Mouse (Mus musculus): ENCODE results near the gene Vmn1r191. TPM values are rescaled to one million over a fixed set of nuclear protein-coding genes. Genes with fewer than 3 reads are reported as not detected.
"Not testable (repeated sequence)": the region's sequence is repeated elsewhere in the genome, so short reads cannot be mapped to it uniquely, and the experiment has no call there.

Gene Vmn1r191
- not detected in 2 replicates for polyA plus RNA-seq (2014; fragmentation: Nextera tagmentation; extraction: Ambion mirVana)

- DNase-seq (ENCODE audit: low spot score) (no peak), ATAC-seq (no peak)
- Histone ChIP-seq H3K9me3 (replicated peaks; ENCODE audit: control insufficient read depth, low read length) (no peaks in the 10 kb centered on the region), H3K4me1 (ENCODE audit: control insufficient read depth, insufficient read depth, low read length) (no peaks in the 10 kb centered on the region), H3K27me3 (replicated peaks; ENCODE audit: control insufficient read depth, insufficient read depth, low read length) (no peaks in the 10 kb centered on the region), H3K4me2 (ENCODE audit: low read length) (no peak within 1 kb of the TSS), H3K4me3 (ENCODE audit: low read depth, low read length) (no peak within 1 kb of the TSS), H3K27ac (ENCODE audit: low read depth, low read length) (no peak within 1 kb of the TSS), H3K9ac (ENCODE audit: low read length) (no peak within 1 kb of the TSS), H3K36me3 (ENCODE audit: control insufficient read depth, insufficient read depth, low read length) (no peaks in the 10 kb centered on the region)
- 88% methylated on average over 1 of the region's 1 CpGs for WGBS
These were observed at the start of gene Vmn1r191 for GRCm38 (mm10) chr13:22183869-22184268. Gene Vmn1r191, minus strand, starts transcription at chr13:22183969.

GRCm38 (mm10) chr13:22223060-22223459, 39.3 kb upstream of the Vmn1r191 start, which contains the start of gene Vmn1r193:
Gene Vmn1r193, minus strand, starts transcription at chr13:22223160.
- not testable (repeated sequence) for H3K27ac ChIP-seq (ENCODE audit: low read depth, low read length); H3K4me3 ChIP-seq (ENCODE audit: low read depth, low read length); H3K4me1 ChIP-seq (ENCODE audit: control insufficient read depth, insufficient read depth, low read length); DNase-seq (ENCODE audit: low spot score); H3K4me2 ChIP-seq (ENCODE audit: low read length); H3K9ac ChIP-seq (ENCODE audit: low read length); ATAC-seq; H3K27me3 ChIP-seq (replicated peaks; ENCODE audit: control insufficient read depth, insufficient read depth, low read length); H3K9me3 ChIP-seq (replicated peaks; ENCODE audit: control insufficient read depth, low read length); H3K36me3 ChIP-seq (ENCODE audit: control insufficient read depth, insufficient read depth, low read length)
- 83% methylated on average over 1 of the region's 1 CpGs for WGBS

- 68% methylated on average over 3 of the region's 3 CpGs for WGBS
These were observed 9.0 kb upstream of the Vmn1r191 start for GRCm38 (mm10) chr13:22192756-22193155.

DNA sequence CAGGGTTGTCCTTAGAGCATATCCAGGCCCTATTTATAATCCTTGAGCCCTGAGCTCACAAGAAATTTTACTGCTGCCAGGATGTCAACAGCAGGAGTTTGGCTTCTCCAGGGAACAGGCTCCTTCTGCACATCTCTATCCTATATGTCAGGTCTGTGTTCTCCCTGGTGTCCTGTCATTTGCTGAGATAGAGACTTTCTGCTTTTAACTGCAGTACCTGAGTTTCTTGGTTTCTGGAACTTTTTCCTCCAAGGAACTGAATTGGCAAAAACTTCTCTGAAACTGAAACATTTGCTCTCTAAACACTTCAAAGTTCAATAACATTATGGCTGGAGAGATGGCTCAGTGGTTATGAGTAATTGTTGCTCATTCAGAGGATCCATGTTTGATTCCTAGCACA, 7.3 kb upstream of the Vmn1r191 start, which contains the start of gene Vmn1r192:
Vmn1r192 (minus strand) TSS at position 101 of the 400 bp plus-strand sequence.
- H3K27me3 ChIP-seq (replicated peaks; ENCODE audit: control insufficient read depth, insufficient read depth, low read length) = no peaks in the 10 kb centered on the region
- H3K36me3 ChIP-seq (ENCODE audit: control insufficient read depth, insufficient read depth, low read length) = no peaks in the 10 kb centered on the region
- H3K4me1 ChIP-seq (ENCODE audit: control insufficient read depth, insufficient read depth, low read length) = no peaks in the 10 kb centered on the region
- ATAC-seq (no peak), DNase-seq (ENCODE audit: low spot score) (no peak)
- H3K9me3 ChIP-seq (replicated peaks; ENCODE audit: control insufficient read depth, low read length) = no peaks in the 10 kb centered on the region
- H3K4me3 ChIP-seq (ENCODE audit: low read depth, low read length) = no peak within 1 kb of the TSS
- H3K27ac ChIP-seq (ENCODE audit: low read depth, low read length) = no peak within 1 kb of the TSS
- H3K4me2 ChIP-seq (ENCODE audit: low read length) = no peak within 1 kb of the TSS
- H3K9ac ChIP-seq (ENCODE audit: low read length) = no peak within 1 kb of the TSS

More at GRCm38 (mm10) chr13:22192756-22193155, 9.0 kb upstream of the Vmn1r191 start:
- H3K27me3 ChIP-seq (replicated peaks; ENCODE audit: control insufficient read depth, insufficient read depth, low read length); H3K9ac ChIP-seq (ENCODE audit: low read length); H3K4me3 ChIP-seq (ENCODE audit: low read depth, low read length); H3K4me1 ChIP-seq (ENCODE audit: control insufficient read depth, insufficient read depth, low read length); ATAC-seq; H3K27ac ChIP-seq (ENCODE audit: low read depth, low read length); H3K36me3 ChIP-seq (ENCODE audit: control insufficient read depth, insufficient read depth, low read length); DNase-seq (ENCODE audit: low spot score); H3K9me3 ChIP-seq (replicated peaks; ENCODE audit: control insufficient read depth, low read length); H3K4me2 ChIP-seq (ENCODE audit: low read length): not testable (repeated sequence)

DNA sequence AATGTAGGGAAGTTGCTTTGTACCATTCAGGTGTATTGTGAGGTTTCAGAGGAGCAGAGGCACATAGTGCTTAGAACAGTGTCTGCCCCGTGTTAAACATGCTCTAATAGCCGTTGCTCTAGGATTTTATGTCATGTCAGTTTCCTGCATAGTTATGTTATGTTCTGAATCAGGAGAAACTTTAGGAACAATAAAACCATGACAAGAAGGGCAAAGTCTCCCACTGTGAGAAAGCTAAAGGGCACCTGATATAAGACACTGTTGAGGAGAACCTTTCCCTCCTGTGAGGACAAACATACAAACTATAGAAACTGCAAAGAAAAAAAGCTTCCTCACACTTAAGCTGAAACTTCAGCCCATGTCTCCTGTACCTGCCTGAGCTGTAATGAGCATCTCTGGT, 6.6 kb upstream of the Vmn1r191 start:
- Histone ChIP-seq H3K4me2 (ENCODE audit: low read length) (no peak overlapping the region), H3K4me3 (ENCODE audit: low read depth, low read length) (no peak overlapping the region), H3K27me3 (replicated peaks; ENCODE audit: control insufficient read depth, insufficient read depth, low read length) (no peaks in the 10 kb centered on the region), H3K9ac (ENCODE audit: low read length) (no peak overlapping the region), H3K27ac (ENCODE audit: low read depth, low read length) (no peak overlapping the region), H3K9me3 (replicated peaks; ENCODE audit: control insufficient read depth, low read length) (no peaks in the 10 kb centered on the region), H3K4me1 (ENCODE audit: control insufficient read depth, insufficient read depth, low read length) (no peaks in the 10 kb centered on the region), H3K36me3 (ENCODE audit: control insufficient read depth, insufficient read depth, low read length) (no peaks in the 10 kb centered on the region)
- no peak for DNase-seq (ENCODE audit: low spot score)
- WGBS = 83% methylated on average over 2 of the region's 2 CpGs
- no peak for ATAC-seq

GRCm38 (mm10) chr13:22189313-22189712, 5.5 kb upstream of the Vmn1r191 start:
- Histone ChIP-seq H3K4me2 (ENCODE audit: low read length) (no peak overlapping the region), H3K27ac (ENCODE audit: low read depth, low read length) (no peak overlapping the region), H3K4me3 (ENCODE audit: low read depth, low read length) (no peak overlapping the region), H3K4me1 (ENCODE audit: control insufficient read depth, insufficient read depth, low read length) (no peaks in the 10 kb centered on the region), H3K9ac (ENCODE audit: low read length) (no peak overlapping the region), H3K36me3 (ENCODE audit: control insufficient read depth, insufficient read depth, low read length) (no peaks in the 10 kb centered on the region), H3K27me3 (replicated peaks; ENCODE audit: control insufficient read depth, insufficient read depth, low read length) (no peaks in the 10 kb centered on the region), H3K9me3 (replicated peaks; ENCODE audit: control insufficient read depth, low read length) (no peaks in the 10 kb centered on the region)
- WGBS = 90% methylated on average over 2 of the region's 2 CpGs
- DNase-seq (ENCODE audit: low spot score) = no peak
- ATAC-seq = no peak

DNA sequence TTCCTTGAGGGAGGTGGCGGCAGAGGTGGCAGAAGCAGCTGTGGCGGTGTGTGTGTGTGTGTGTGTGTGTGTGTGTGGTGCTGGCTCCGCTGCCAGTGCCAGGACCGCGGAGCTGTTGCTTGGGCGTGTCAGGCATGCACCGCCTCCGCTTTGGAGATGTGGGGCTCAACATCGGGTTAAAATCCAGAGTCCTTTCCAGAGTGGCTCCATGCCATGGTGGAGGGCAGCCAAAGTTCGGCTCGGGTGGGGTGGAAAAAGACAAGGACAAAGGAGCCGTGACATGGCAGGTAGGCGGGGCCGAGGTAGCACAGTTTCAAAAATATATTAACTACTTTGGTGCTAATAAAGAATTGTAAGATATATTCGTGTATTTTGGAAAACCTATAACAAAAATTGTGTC, 15.4 kb downstream of the Vmn1r191 start:
- H3K4me1 ChIP-seq (ENCODE audit: control insufficient read depth, insufficient read depth, low read length) = no peaks in the 10 kb centered on the region
- H3K4me3 ChIP-seq (ENCODE audit: low read depth, low read length) = no peak overlapping the region
- no peak for ATAC-seq
- 91% methylated on average over 15 of the region's 15 CpGs for WGBS
- no peaks in the 10 kb centered on the region for H3K36me3 ChIP-seq (ENCODE audit: control insufficient read depth, insufficient read depth, low read length)
- no peak overlapping the region for H3K27ac ChIP-seq (ENCODE audit: low read depth, low read length)
- DNase-seq (ENCODE audit: low spot score) = no peak
- H3K27me3 ChIP-seq (replicated peaks; ENCODE audit: control insufficient read depth, insufficient read depth, low read length) = no peaks in the 10 kb centered on the region
- peaks cover 5% of the 10 kb centered on the region; the same call in 1 of the 2 replicates for H3K9me3 ChIP-seq (replicated peaks; ENCODE audit: control insufficient read depth, low read length)
- no peak overlapping the region for H3K4me2 ChIP-seq (ENCODE audit: low read length)
- no peak overlapping the region for H3K9ac ChIP-seq (ENCODE audit: low read length)

DNA sequence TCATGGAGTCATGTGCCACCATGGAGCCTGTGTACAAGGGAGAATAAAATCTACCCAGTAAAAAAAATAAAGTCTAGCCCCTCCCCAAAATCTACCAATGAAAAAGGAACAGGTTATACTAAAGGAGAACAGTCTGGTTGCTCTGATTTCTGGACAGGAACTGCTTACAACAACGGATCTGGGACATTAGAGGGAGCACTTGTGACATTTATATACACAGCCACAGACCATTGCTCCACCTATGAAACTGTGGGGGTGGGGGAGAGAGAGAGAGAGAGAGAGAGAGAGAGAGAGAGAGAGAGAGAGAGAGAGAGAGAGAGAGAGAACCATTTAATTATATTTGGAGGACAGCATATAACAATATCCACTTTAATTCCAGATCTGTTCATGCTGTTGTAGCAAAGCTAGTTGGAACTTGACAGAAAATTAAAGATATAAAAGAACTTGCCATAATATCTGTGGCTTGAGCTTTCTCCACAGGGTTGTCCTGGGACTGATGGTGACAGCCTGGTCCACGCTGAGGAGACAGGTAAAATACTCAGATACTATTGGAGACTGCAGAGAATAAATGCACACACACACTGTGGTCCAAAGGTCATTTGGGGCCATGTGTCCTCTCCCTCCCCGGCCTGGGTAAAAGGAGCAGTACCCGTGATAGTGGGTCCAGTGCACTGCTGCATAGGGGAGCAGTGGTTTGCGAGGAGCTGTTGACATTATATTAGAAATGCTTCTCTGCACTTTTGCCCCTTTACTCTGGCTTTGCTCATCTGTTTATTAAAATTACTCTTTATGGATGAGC, 47.1 kb downstream of the Vmn1r191 start:
- H3K4me1 ChIP-seq (ENCODE audit: control insufficient read depth, insufficient read depth, low read length); H3K27me3 ChIP-seq (replicated peaks; ENCODE audit: control insufficient read depth, insufficient read depth, low read length); H3K9me3 ChIP-seq (replicated peaks; ENCODE audit: control insufficient read depth, low read length); H3K9ac ChIP-seq (ENCODE audit: low read length); ATAC-seq; H3K4me2 ChIP-seq (ENCODE audit: low read length); DNase-seq (ENCODE audit: low spot score); H3K27ac ChIP-seq (ENCODE audit: low read depth, low read length); H3K36me3 ChIP-seq (ENCODE audit: control insufficient read depth, insufficient read depth, low read length); H3K4me3 ChIP-seq (ENCODE audit: low read depth, low read length): not testable (repeated sequence)
- 81% methylated on average over 5 of the region's 5 CpGs for WGBS

Data from forebrain, embryonic 14.5 days (tissue).